Mouse (Mus musculus): ENCODE data around the gene Tbc1d22b.

DNA sequence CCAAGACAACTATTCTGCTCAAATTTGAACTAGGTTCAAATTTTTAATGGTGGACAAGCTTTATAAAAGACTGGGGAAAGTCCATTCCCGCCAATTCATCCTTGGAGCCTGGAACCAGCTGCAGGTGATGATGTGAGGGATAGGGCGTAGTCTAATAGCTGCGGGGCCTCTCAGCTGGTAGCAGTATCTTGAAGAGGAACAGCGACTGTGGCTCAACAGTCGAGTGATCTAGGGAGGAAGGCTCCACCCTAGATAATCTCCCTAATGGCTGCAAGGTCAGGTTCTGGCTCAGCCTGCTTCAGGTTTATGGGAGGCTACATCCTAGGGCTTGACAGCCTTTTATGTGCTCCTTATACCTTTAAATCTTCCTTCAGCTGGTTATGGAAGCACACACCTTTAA, 80.0 kb downstream of the Tbc1d22b start:
- no peak for TF ChIP-seq CTCF (IDR thresholded peaks at IDR 0.05; ENCODE audit: insufficient read depth, low read depth, low read length)
- TF ChIP-seq POLR2A (IDR thresholded peaks at IDR 0.05; ENCODE audit: insufficient read depth, low read depth, low read length), result no peak

Measured in olfactory bulb, adult 2 months (tissue).